8 mouse cellular contexts compared by ENCODE assay signal in the genomic region with DNA sequence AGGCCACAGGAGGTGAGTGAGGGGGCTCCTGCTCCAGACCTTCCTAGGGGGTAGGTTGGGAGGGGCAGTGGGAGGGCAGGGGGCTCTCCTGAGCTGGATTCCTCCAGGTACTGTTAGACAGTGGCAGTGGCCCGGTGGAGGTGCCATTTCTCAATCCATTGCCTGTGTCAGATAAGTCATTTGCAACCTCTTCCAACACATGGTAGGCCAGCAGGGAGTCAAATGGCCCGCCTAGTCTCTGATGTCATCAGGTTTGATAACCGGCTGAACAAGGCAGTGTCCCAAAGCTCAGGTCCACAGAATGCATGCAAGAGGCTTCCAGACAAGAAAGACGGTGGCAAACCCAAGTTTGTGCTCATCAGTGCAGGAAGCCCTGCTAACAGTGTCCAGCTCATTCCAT. TPM values are rescaled to one million over a fixed set of nuclear protein-coding genes. Genes with fewer than 3 reads are reported as not detected.
A peak's percentile ranks its signal among the peaks of the same experiment; 100 is the strongest.
DNase-seq lines count a peak whose midpoint lies in the region; ATAC-seq and TF ChIP-seq lines count a peak whose summit lies in the region.

No protein-coding gene starts in this region.

- ATAC-seq in forebrain, embryonic 16.5 days = no peak; the same call in none of the 2 replicates
- peak; percentile 32; the same call in 1 of the 2 replicates for ATAC-seq in liver, embryonic 15.5 days (ENCODE audit: insufficient read depth)
- peak; percentile 41; the same call in 1 of the 2 replicates for ATAC-seq in stomach, embryonic 15.5 days (ENCODE audit: insufficient read depth, low FRiP score, low read depth)

- peak overlapping the region; percentile 71 to 81; a peak in 3 of 4 replicates for H3K4me3 ChIP-seq in ES-E14 (ENCODE audit: insufficient read depth in 1 of 2, low read depth in 1 of 2, low read length in 2 of 2, poor library complexity in 1 of 2, severe bottlenecking in 1 of 2)
- peak overlapping the region; percentile 61 for H3K4me3 ChIP-seq in forebrain, embryonic 16.5 days (replicated peaks; ENCODE audit: low read length)
- peak overlapping the region; percentile 56 for H3K4me3 ChIP-seq in liver, embryonic 15.5 days (replicated peaks)
- peak overlapping the region; percentile 50 for H3K4me3 ChIP-seq in stomach, embryonic 15.5 days (replicated peaks)

- in situ Hi-C loops in ES-E14 (cut with MboI; ENCODE audit: low sequenced_read_pairs in 2 of 2, unreplicated experiment in 2 of 2) = no loop called here

- peaks cover 33% of the 10 kb centered on the region for H3K27me3 ChIP-seq in forebrain, embryonic 16.5 days (replicated peaks; ENCODE audit: control insufficient read depth, insufficient read depth, low read length)
- peaks cover 86% of the 10 kb centered on the region for H3K27me3 ChIP-seq in liver, embryonic 15.5 days
- peaks cover 51% of the 10 kb centered on the region for H3K27me3 ChIP-seq in stomach, embryonic 15.5 days (replicated peaks)

- WGBS in forebrain, embryonic 16.5 days = 19% methylated on average over 4 of the region's 4 CpGs
- WGBS in liver, embryonic 15.5 days (ENCODE audit: insufficient replicate concordance) = 13% methylated on average over 4 of the region's 4 CpGs
- 20% methylated on average over 4 of the region's 4 CpGs for WGBS in stomach, embryonic 15.5 days

- H3K4me2 ChIP-seq in forebrain, embryonic 16.5 days (ENCODE audit: low read length) = peak overlapping the region; percentile 98
- peak overlapping the region; percentile 89 for H3K4me2 ChIP-seq in liver, embryonic 15.5 days
- peak overlapping the region; percentile 97 for H3K4me2 ChIP-seq in stomach, embryonic 15.5 days

- H3K9me3 ChIP-seq in ES-E14 (ENCODE audit: control insufficient read depth, insufficient read depth, low read depth, low read length) = no peaks in the 10 kb centered on the region
- H3K9me3 ChIP-seq in forebrain, embryonic 16.5 days (ENCODE audit: control insufficient read depth, low read length) = no peaks in the 10 kb centered on the region
- H3K9me3 ChIP-seq in liver, embryonic 15.5 days (replicated peaks) = no peaks in the 10 kb centered on the region
- H3K9me3 ChIP-seq in stomach, embryonic 15.5 days = no peaks in the 10 kb centered on the region

- no peak overlapping the region for H3K27ac ChIP-seq in ES-E14 (ENCODE audit: insufficient read depth, low read depth, low read length, poor library complexity, severe bottlenecking)
- H3K27ac ChIP-seq in forebrain, embryonic 16.5 days (ENCODE audit: low read length) = no peak overlapping the region
- H3K27ac ChIP-seq in liver, embryonic 15.5 days (replicated peaks) = no peak overlapping the region
- no peak overlapping the region for H3K27ac ChIP-seq in stomach, embryonic 15.5 days

- H3K9ac ChIP-seq in ES-E14 (ENCODE audit: insufficient read depth, low read depth, low read length, poor library complexity, severe bottlenecking) = no peak overlapping the region
- H3K9ac ChIP-seq in forebrain, embryonic 16.5 days (replicated peaks; ENCODE audit: low read depth, low read length) = 0 out of 2 replicates have a peak overlapping the region, but pooled peaks have one; percentile 67
- 0 out of 2 replicates have a peak overlapping the region, but pooled peaks have one; percentile 35 for H3K9ac ChIP-seq in liver, embryonic 15.5 days
- H3K9ac ChIP-seq in stomach, embryonic 15.5 days = no peak overlapping the region

- H3K36me3 ChIP-seq in ES-E14 (ENCODE audit: control insufficient read depth, insufficient read depth, low read length, poor library complexity, severe bottlenecking) = no peaks in the 10 kb centered on the region
- no peaks in the 10 kb centered on the region for H3K36me3 ChIP-seq in forebrain, embryonic 16.5 days (ENCODE audit: control insufficient read depth, insufficient read depth)
- H3K36me3 ChIP-seq in liver, embryonic 15.5 days (replicated peaks) = no peaks in the 10 kb centered on the region
- H3K36me3 ChIP-seq in stomach, embryonic 15.5 days = no peaks in the 10 kb centered on the region

- peaks cover 10 to 17% of the 10 kb centered on the region in 2 experiments for H3K4me1 ChIP-seq in ES-E14 (ENCODE audit: control insufficient read depth in 2 of 2, insufficient read depth in 2 of 2, low read length in 2 of 2, poor library complexity in 1 of 2)
- peaks cover 17% of the 10 kb centered on the region for H3K4me1 ChIP-seq in forebrain, embryonic 16.5 days (replicated peaks; ENCODE audit: control insufficient read depth, insufficient read depth, low read length)
- H3K4me1 ChIP-seq in liver, embryonic 15.5 days (replicated peaks) = peaks cover 21% of the 10 kb centered on the region
- peaks cover 17% of the 10 kb centered on the region; the same call in 1 of the 2 replicates for H3K4me1 ChIP-seq in stomach, embryonic 15.5 days

- DNase-seq in adrenal gland, postnatal 14 days = peak; percentile 68
- DNase-seq in adrenal gland, adult 2 months = no peak
- DNase-seq in ES-E14 (ENCODE audit: low read depth, low spot score) = no peak
- DNase-seq in left cerebral cortex, adult 11 months (ENCODE audit: low spot score) = no peak
- DNase-seq in layer of hippocampus, postnatal 14 days (ENCODE audit: low spot score in 2 of 2) = no peak

TF ChIP-seq in ES-E14, 5 proteins besides CTCF, POLR2A, EP300 and RAD21:
- TF ChIP-seq ZNF384 (IDR thresholded peaks at IDR 0.05; ENCODE audit: low read depth, low read length) (no peak), HCFC1 (IDR thresholded peaks at IDR 0.05; ENCODE audit: borderline replicate concordance, insufficient read depth, low read length) (no peak), CHD2 (IDR thresholded peaks at IDR 0.05; ENCODE audit: low read depth, low read length) (no peak), ZC3H11A (IDR thresholded peaks at IDR 0.05; ENCODE audit: borderline replicate concordance, low read depth, low read length) (no peak), MAFK (IDR thresholded peaks at IDR 0.05; ENCODE audit: insufficient read depth, low read depth, low read length) (no peak)
TF ChIP-seq in ES-E14: peak in this region for 0.

RNA-seq across cellular contexts. Expression of gene Pak6, which starts 14.7 kb away (rescaled TPM):
- total RNA-seq in adrenal gland, postnatal 14 days (2021) = 10.5 and 12.7 TPM in 2 replicates
- 10 to 100 TPM; 12.0 to 22.5 TPM for total RNA-seq in adrenal gland, adult 2 months (2021)
- 35.3 and 38.7 TPM in 2 replicates for polyA plus RNA-seq in adrenal gland, adult 2 months (2012; rRNA removed)
- 0.85 and 3.1 TPM in 2 replicates for total RNA-seq in ES-E14 (2012; rRNA removed)
- 26.0 and 36.4 TPM in 2 replicates for polyA plus RNA-seq in forebrain, embryonic 16.5 days (2015; fragmentation: Nextera tagmentation; extraction: Ambion mirVana)
- polyA plus RNA-seq in liver, embryonic 15.5 days (2015; fragmentation: Nextera tagmentation; extraction: Ambion mirVana) = 0.30 and 0.45 TPM in 2 replicates
- 3.6 and 4.8 TPM in 2 replicates for polyA plus RNA-seq in stomach, embryonic 15.5 days (2015; fragmentation: Nextera tagmentation; extraction: Ambion mirVana)
- 10 to 100 TPM; 67.8 to 75.1 TPM for total RNA-seq in layer of hippocampus, postnatal 14 days (2021)

RNA-seq across cellular contexts. Expression of gene Ankrd63, which starts 25.9 kb away (rescaled TPM):
- 0.15 and 0.30 TPM in 2 replicates for total RNA-seq in adrenal gland, postnatal 14 days (2021)
- total RNA-seq in adrenal gland, adult 2 months (2021) = under 1 TPM; 0.14 to 0.35 TPM
- 0.26 and 0.29 TPM in 2 replicates for polyA plus RNA-seq in adrenal gland, adult 2 months (2012; rRNA removed)
- 0.05 TPM in 1 of 2 replicates, not detected in the other for total RNA-seq in ES-E14 (2012; rRNA removed)
- polyA plus RNA-seq in forebrain, embryonic 16.5 days (2015; fragmentation: Nextera tagmentation; extraction: Ambion mirVana) = 0.43 and 0.46 TPM in 2 replicates
- 0.07 and 0.08 TPM in 2 replicates for polyA plus RNA-seq in liver, embryonic 15.5 days (2015; fragmentation: Nextera tagmentation; extraction: Ambion mirVana)
- polyA plus RNA-seq in stomach, embryonic 15.5 days (2015; fragmentation: Nextera tagmentation; extraction: Ambion mirVana) = 0.04 and 0.08 TPM in 2 replicates
- 1 to 10 TPM; 9.4 to 10.0 TPM for total RNA-seq in layer of hippocampus, postnatal 14 days (2021)

RNA-seq across cellular contexts. Expression of gene Plcb2, which starts 50.4 kb away (rescaled TPM):
- total RNA-seq in adrenal gland, postnatal 14 days (2021) = 1.1 and 8.7 TPM in 2 replicates
- 1 to 10 TPM; 1.6 to 2.4 TPM for total RNA-seq in adrenal gland, adult 2 months (2021)
- 0.97 and 1.4 TPM in 2 replicates for polyA plus RNA-seq in adrenal gland, adult 2 months (2012; rRNA removed)
- total RNA-seq in ES-E14 (2012; rRNA removed) = 0.09 TPM in 1 of 2 replicates, not detected in the other
- 0.63 and 1.2 TPM in 2 replicates for polyA plus RNA-seq in forebrain, embryonic 16.5 days (2015; fragmentation: Nextera tagmentation; extraction: Ambion mirVana)
- polyA plus RNA-seq in liver, embryonic 15.5 days (2015; fragmentation: Nextera tagmentation; extraction: Ambion mirVana) = 2.3 and 2.9 TPM in 2 replicates
- 1.5 and 1.8 TPM in 2 replicates for polyA plus RNA-seq in stomach, embryonic 15.5 days (2015; fragmentation: Nextera tagmentation; extraction: Ambion mirVana)
- 1 to 10 TPM; 2.1 to 2.7 TPM for total RNA-seq in layer of hippocampus, postnatal 14 days (2021)

Comparison
In these comparisons a context has a peak if more than half of its experiments do, and no peak if none do; other contexts are left out.
1. H3K9ac ChIP-seq: peak in forebrain, embryonic 16.5 days (single experiment) and liver, embryonic 15.5 days (single experiment); none in ES-E14 (single experiment) and stomach, embryonic 15.5 days (single experiment).
2. Peak in every context shown above with its lines, with median percentiles within 50 percentile points of each other: H3K4me3 ChIP-seq and H3K4me2 ChIP-seq.